14 mouse cellular contexts compared by ENCODE assay signal in genomic region chr11:66418216-66418615, GRCm38 (mm10).
"Had no signal": no experiment of that assay in that cellular context is flagged by ENCODE, and none has a peak within 500 bp of the region (broad histone marks: within the 10 kb centered on the region; RNA-seq: fewer than 3 reads in every experiment).

No protein-coding gene starts in this region.

- H3K4me1 ChIP-seq: liver, embryonic 13.5 days had no signal

- H3K9ac ChIP-seq: limb, embryonic 12.5 days; liver, embryonic 13.5 days; liver, postnatal 0 days had no signal

- DNase-seq: kidney, adult 11 months; kidney, adult 9 months; kidney, postnatal 36 days; liver; liver, embryonic 13.5 days; liver, postnatal 0 days; midbrain, embryonic 14.5 days; right cerebral cortex, adult 18-20 months; right cerebral cortex, postnatal 25 days; thymus, adult 2 months; thymus, postnatal 25 days had no signal

- H3K27me3 ChIP-seq: limb, embryonic 12.5 days; liver, embryonic 13.5 days had no signal

- H3K4me2 ChIP-seq: limb, embryonic 12.5 days; liver, embryonic 13.5 days had no signal

- ATAC-seq: liver, postnatal 0 days had no signal

- H3K4me3 ChIP-seq: limb, embryonic 12.5 days; liver, embryonic 13.5 days had no signal

- H3K9me3 ChIP-seq: limb, embryonic 12.5 days; liver, embryonic 13.5 days had no signal

- H3K36me3 ChIP-seq: limb, embryonic 12.5 days; liver, embryonic 13.5 days had no signal

- H3K27ac ChIP-seq: kidney, postnatal 0 days; limb, embryonic 12.5 days; liver, embryonic 13.5 days; stomach, postnatal 0 days had no signal
